Mouse (Mus musculus): Measurements from ENCODE around the gene Iba57. TPM values are rescaled to one million over a fixed set of nuclear protein-coding genes. Genes with fewer than 3 reads are reported as not detected.
"Not testable (repeated sequence)": the region's sequence is repeated elsewhere in the genome, so short reads cannot be mapped to it uniquely, and the experiment has no call there.

Gene Iba57
- polyA plus RNA-seq (2014; fragmentation: Nextera tagmentation; extraction: Ambion mirVana), result 2.0 and 2.6 TPM in 2 replicates

GRCm38 (mm10) chr11:59163255-59164236, at the start of gene Iba57:
Gene Iba57, minus strand, starts transcription at chr11:59163739.
- no peaks in the 10 kb centered on the region for H3K9me3 ChIP-seq (ENCODE audit: control insufficient read depth, low read length)
- DNase-seq (ENCODE audit: low spot score) (peak; percentile 96), ATAC-seq (ENCODE audit: low FRiP score) (peak; percentile 99)
- peak within 1 kb of the TSS; percentile 59 for H3K4me2 ChIP-seq (replicated peaks; ENCODE audit: low read depth, low read length)
- peak within 1 kb of the TSS; percentile 71 for H3K4me3 ChIP-seq (ENCODE audit: low read depth, low read length)
- peak within 1 kb of the TSS; percentile 94 for H3K27ac ChIP-seq (ENCODE audit: low read depth, low read length)
- peaks cover 3% of the 10 kb centered on the region for H3K4me1 ChIP-seq (replicated peaks; ENCODE audit: control insufficient read depth, insufficient read depth, low read length)
- WGBS, result 3% methylated on average over 66 of the region's 68 CpGs
- no peaks in the 10 kb centered on the region for H3K36me3 ChIP-seq (ENCODE audit: control insufficient read depth, insufficient read depth, low read length)
- H3K9ac ChIP-seq (ENCODE audit: low read depth, low read length), result peak within 1 kb of the TSS; percentile 86
- no peaks in the 10 kb centered on the region for H3K27me3 ChIP-seq (ENCODE audit: control insufficient read depth, insufficient read depth, low read length)

GRCm38 (mm10) chr11:59212892-59213494, 49.5 kb upstream of the Iba57 start:
- H3K36me3 ChIP-seq (ENCODE audit: control insufficient read depth, insufficient read depth, low read length), result 0 out of 2 replicates have a peak, but pooled peaks cover 5% of the 10 kb centered on the region
- no peak overlapping the region for H3K9ac ChIP-seq (ENCODE audit: low read depth, low read length)
- H3K4me2 ChIP-seq (replicated peaks; ENCODE audit: low read depth, low read length), result no peak overlapping the region
- no peaks in the 10 kb centered on the region for H3K4me1 ChIP-seq (replicated peaks; ENCODE audit: control insufficient read depth, insufficient read depth, low read length)
- no peak for DNase-seq (ENCODE audit: low spot score)
- 91% methylated on average over 12 of the region's 12 CpGs for WGBS
- no peak overlapping the region for H3K4me3 ChIP-seq (ENCODE audit: low read depth, low read length)
- no peaks in the 10 kb centered on the region for H3K27me3 ChIP-seq (ENCODE audit: control insufficient read depth, insufficient read depth, low read length)
- no peak overlapping the region for H3K27ac ChIP-seq (ENCODE audit: low read depth, low read length)
- no peaks in the 10 kb centered on the region for H3K9me3 ChIP-seq (ENCODE audit: control insufficient read depth, low read length)
- ATAC-seq (ENCODE audit: low FRiP score), result no peak

- 90% methylated on average over 12 of the region's 12 CpGs for WGBS
Measured at GRCm38 (mm10) chr11:59212320-59212719, 48.8 kb upstream of the Iba57 start.

DNA sequence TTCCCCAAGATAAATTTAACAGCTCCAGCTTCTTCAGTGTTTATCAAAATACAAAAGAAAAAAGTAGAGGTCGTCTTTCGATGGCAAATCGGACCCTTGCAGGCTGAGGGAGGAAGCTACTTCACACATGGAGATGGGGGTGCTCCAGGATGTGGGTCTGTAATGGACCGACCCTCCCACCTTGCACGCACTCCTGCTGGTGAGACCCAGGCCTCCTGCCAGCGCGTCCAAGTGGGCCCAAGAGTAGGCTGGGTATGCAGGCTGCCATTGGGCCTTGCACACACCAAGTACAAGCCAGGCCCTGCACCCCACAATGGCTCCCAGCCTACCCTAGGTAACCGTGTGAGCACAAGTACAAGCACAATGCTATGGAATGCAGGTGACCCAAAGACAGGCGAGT, 48.0 kb upstream of the Iba57 start:
- not testable (repeated sequence) for H3K9me3 ChIP-seq (ENCODE audit: control insufficient read depth, low read length); DNase-seq (ENCODE audit: low spot score); H3K36me3 ChIP-seq (ENCODE audit: control insufficient read depth, insufficient read depth, low read length); H3K4me1 ChIP-seq (replicated peaks; ENCODE audit: control insufficient read depth, insufficient read depth, low read length); ATAC-seq (ENCODE audit: low FRiP score); H3K4me3 ChIP-seq (ENCODE audit: low read depth, low read length); H3K4me2 ChIP-seq (replicated peaks; ENCODE audit: low read depth, low read length); H3K27me3 ChIP-seq (ENCODE audit: control insufficient read depth, insufficient read depth, low read length); H3K9ac ChIP-seq (ENCODE audit: low read depth, low read length); H3K27ac ChIP-seq (ENCODE audit: low read depth, low read length)
- WGBS, result 91% methylated on average over 9 of the region's 9 CpGs

More at GRCm38 (mm10) chr11:59212320-59212719, 48.8 kb upstream of the Iba57 start:
- H3K4me3 ChIP-seq (ENCODE audit: low read depth, low read length); H3K27me3 ChIP-seq (ENCODE audit: control insufficient read depth, insufficient read depth, low read length); H3K9ac ChIP-seq (ENCODE audit: low read depth, low read length); H3K27ac ChIP-seq (ENCODE audit: low read depth, low read length); ATAC-seq (ENCODE audit: low FRiP score); H3K4me2 ChIP-seq (replicated peaks; ENCODE audit: low read depth, low read length); DNase-seq (ENCODE audit: low spot score); H3K9me3 ChIP-seq (ENCODE audit: control insufficient read depth, low read length); H3K4me1 ChIP-seq (replicated peaks; ENCODE audit: control insufficient read depth, insufficient read depth, low read length); H3K36me3 ChIP-seq (ENCODE audit: control insufficient read depth, insufficient read depth, low read length): not testable (repeated sequence)

GRCm38 (mm10) chr11:59210020-59210419, 46.5 kb upstream of the Iba57 start:
- Histone ChIP-seq H3K27me3 (ENCODE audit: control insufficient read depth, insufficient read depth, low read length) (no peaks in the 10 kb centered on the region), H3K4me3 (ENCODE audit: low read depth, low read length) (no peak overlapping the region), H3K4me2 (replicated peaks; ENCODE audit: low read depth, low read length) (no peak overlapping the region), H3K27ac (ENCODE audit: low read depth, low read length) (no peak overlapping the region), H3K9ac (ENCODE audit: low read depth, low read length) (no peak overlapping the region), H3K4me1 (replicated peaks; ENCODE audit: control insufficient read depth, insufficient read depth, low read length) (no peaks in the 10 kb centered on the region), H3K9me3 (ENCODE audit: control insufficient read depth, low read length) (no peaks in the 10 kb centered on the region), H3K36me3 (ENCODE audit: control insufficient read depth, insufficient read depth, low read length) (0 out of 2 replicates have a peak, but pooled peaks cover 5% of the 10 kb centered on the region)
- no peak for ATAC-seq (ENCODE audit: low FRiP score)
- WGBS, result 92% methylated on average over 4 of the region's 4 CpGs
- no peak for DNase-seq (ENCODE audit: low spot score)

- H3K9me3 ChIP-seq (ENCODE audit: control insufficient read depth, low read length), result no peaks in the 10 kb centered on the region
- peak overlapping the region; percentile 91; the same call in 1 of the 2 replicates for H3K4me3 ChIP-seq (ENCODE audit: low read depth, low read length)
- DNase-seq (ENCODE audit: low spot score) (no peak), ATAC-seq (ENCODE audit: low FRiP score) (no peak)
- no peak overlapping the region for H3K9ac ChIP-seq (ENCODE audit: low read depth, low read length)
- no peaks in the 10 kb centered on the region for H3K27me3 ChIP-seq (ENCODE audit: control insufficient read depth, insufficient read depth, low read length)
- 0 out of 2 replicates have a peak, but pooled peaks cover 5% of the 10 kb centered on the region for H3K36me3 ChIP-seq (ENCODE audit: control insufficient read depth, insufficient read depth, low read length)
- peak overlapping the region; percentile 82; the same call in 1 of the 2 replicates for H3K4me2 ChIP-seq (replicated peaks; ENCODE audit: low read depth, low read length)
- 73% methylated on average over 5 of the region's 5 CpGs for WGBS
- H3K4me1 ChIP-seq (replicated peaks; ENCODE audit: control insufficient read depth, insufficient read depth, low read length), result no peaks in the 10 kb centered on the region
- H3K27ac ChIP-seq (ENCODE audit: low read depth, low read length), result no peak overlapping the region
Measured at GRCm38 (mm10) chr11:59209580-59209979, 46.0 kb upstream of the Iba57 start.

DNA sequence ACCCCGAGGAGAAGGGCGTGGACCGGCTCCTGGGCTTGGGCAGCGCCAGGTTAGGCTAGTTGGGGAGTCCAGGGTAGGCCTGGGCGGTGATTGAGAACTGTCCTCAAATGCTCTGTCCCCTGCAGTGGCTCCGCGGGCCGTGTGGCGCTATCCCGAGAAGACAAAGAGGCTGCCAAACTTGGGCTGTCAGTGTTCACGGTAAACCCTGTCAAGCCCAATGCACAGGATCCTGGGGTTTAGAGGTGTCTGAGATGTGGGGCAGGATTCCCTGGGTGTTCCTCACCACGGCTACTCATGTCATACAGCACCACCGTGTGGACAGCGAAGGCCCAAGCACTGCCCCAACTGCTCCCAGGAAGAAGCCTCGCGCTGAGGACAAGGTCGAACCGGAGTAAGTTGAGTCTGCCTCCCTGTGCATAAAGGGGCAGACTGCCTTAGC, 45.5 kb upstream of the Iba57 start:
- Histone ChIP-seq H3K4me2 (replicated peaks; ENCODE audit: low read depth, low read length) (peak overlapping the region; percentile 82), H3K9me3 (ENCODE audit: control insufficient read depth, low read length) (no peaks in the 10 kb centered on the region), H3K27ac (ENCODE audit: low read depth, low read length) (peak overlapping the region; percentile 86; the same call in 1 of the 2 replicates), H3K4me1 (replicated peaks; ENCODE audit: control insufficient read depth, insufficient read depth, low read length) (no peaks in the 10 kb centered on the region), H3K27me3 (ENCODE audit: control insufficient read depth, insufficient read depth, low read length) (no peaks in the 10 kb centered on the region), H3K36me3 (ENCODE audit: control insufficient read depth, insufficient read depth, low read length) (0 out of 2 replicates have a peak, but pooled peaks cover 5% of the 10 kb centered on the region), H3K4me3 (ENCODE audit: low read depth, low read length) (peak overlapping the region; percentile 91), H3K9ac (ENCODE audit: low read depth, low read length) (peak overlapping the region; percentile 88)
- WGBS, result 12% methylated on average over 18 of the region's 18 CpGs
- ATAC-seq (ENCODE audit: low FRiP score) (peak; percentile 52), DNase-seq (ENCODE audit: low spot score) (peak; percentile 80)

GRCm38 (mm10) chr11:59208153-59208831, 44.8 kb upstream of the Iba57 start, which contains the start of gene 2310033P09Rik:
Gene 2310033P09Rik, plus strand, starts transcription at chr11:59208321.
- H3K4me3 ChIP-seq (ENCODE audit: low read depth, low read length), result peak within 1 kb of the TSS; percentile 91
- H3K9ac ChIP-seq (ENCODE audit: low read depth, low read length), result peak within 1 kb of the TSS; percentile 88
- DNase-seq (ENCODE audit: low spot score) (peak; percentile 99), ATAC-seq (ENCODE audit: low FRiP score) (peak; percentile 86)
- H3K9me3 ChIP-seq (ENCODE audit: control insufficient read depth, low read length), result no peaks in the 10 kb centered on the region
- WGBS, result under 1% methylated on average over 65 of the region's 67 CpGs
- peak within 1 kb of the TSS; percentile 86 for H3K27ac ChIP-seq (ENCODE audit: low read depth, low read length)
- H3K4me1 ChIP-seq (replicated peaks; ENCODE audit: control insufficient read depth, insufficient read depth, low read length), result no peaks in the 10 kb centered on the region
- peak within 1 kb of the TSS; percentile 82 for H3K4me2 ChIP-seq (replicated peaks; ENCODE audit: low read depth, low read length)
- H3K36me3 ChIP-seq (ENCODE audit: control insufficient read depth, insufficient read depth, low read length), result 0 out of 2 replicates have a peak, but pooled peaks cover 5% of the 10 kb centered on the region
- H3K27me3 ChIP-seq (ENCODE audit: control insufficient read depth, insufficient read depth, low read length), result no peaks in the 10 kb centered on the region
